Mouse (Mus musculus): Measurements from ENCODE around the gene Gm49380. TPM values are rescaled to one million over a fixed set of nuclear protein-coding genes. Genes with fewer than 3 reads are reported as not detected.
A peak's percentile ranks its signal among the peaks of the same experiment; 100 is the strongest.
"Not testable (repeated sequence)": the region's sequence is repeated elsewhere in the genome, so short reads cannot be mapped to it uniquely, and the experiment has no call there.

The Gm49380 gene
- total RNA-seq, 4 experiments from 2014 or later = 0.11 to 0.47 (median 0.30) TPM

DNA sequence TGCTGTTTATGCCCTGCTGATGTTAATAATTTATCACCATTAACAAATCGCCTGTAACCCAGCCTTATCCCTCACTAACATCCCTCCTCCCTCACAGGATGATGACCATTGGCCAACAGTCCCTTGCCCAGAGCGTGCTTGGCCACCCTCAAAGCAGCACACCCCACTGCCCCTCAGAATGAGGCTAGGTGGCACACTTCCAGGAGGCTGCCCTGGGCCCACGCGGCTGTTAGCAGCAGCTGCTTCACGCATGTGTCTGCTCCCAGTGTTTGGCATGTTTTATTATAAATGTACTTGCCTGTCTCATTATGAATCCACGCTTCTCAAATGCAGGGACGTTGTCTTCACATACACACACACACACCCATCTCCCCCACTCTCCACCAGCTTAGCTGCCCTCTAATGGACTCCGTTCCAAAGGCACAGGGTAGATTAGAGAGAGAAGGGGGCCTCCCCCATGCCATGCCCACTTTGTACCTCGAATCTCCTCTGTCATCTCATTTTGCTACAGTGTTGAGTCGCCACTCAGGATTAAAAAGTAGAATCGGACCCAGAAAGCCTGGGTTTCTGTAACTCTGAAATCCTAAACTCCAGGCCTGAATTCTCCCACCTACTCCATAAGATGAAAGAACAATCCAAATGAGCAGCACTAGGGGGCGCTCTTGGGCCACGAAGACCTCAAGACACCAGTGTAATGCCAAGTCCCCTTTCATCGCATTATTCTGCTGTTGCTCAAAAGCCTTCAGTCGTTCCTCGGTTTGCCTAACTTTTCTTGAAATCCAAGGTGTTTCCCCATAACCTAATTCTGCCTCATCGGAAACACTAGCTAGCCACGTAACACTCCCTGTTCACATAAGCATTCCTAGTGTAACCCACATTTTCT, 12.5 kb upstream of the Gm49380 start:
- peak; percentile 89 for DNase-seq (ENCODE audit: low spot score)

DNA sequence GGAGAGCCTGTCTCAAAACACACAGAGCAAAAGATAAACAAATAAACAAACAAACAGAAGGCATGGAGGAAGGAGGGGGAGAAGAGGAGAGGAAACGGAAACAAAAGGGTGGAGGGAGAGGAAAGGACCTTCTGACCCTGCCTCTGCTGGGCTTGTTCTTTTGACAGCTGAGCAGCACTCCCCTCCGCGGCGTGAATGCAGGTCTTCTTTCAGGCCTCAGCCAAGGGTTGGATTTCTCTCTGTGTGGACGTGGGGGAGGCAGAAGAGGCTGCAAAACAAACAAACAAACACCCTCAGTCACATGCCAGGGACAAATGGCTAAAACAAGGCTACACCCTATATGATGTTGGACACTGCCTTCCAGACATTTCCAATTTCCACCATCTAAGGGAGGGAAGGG, 11.7 kb upstream of the Gm49380 start:
- DNase-seq (ENCODE audit: low spot score) = no peak

DNA sequence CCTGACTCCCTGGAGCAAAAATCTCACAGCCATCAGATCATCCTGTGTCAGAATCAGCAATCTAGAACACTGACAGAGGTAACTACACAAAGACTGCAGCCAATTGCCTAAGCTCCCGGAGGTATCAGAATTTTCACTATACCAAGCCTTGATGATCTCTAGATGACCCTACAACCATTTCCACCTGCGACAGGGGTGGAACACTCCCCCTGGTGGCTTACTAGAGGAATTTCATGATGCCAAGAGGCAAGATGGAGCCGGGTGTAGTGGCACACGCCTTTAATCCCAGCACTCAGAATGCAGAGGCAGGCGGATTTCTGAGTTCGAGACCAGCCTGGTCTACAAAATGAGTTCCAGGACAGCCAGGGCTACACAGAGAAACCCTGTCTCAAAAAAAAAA, 11.0 kb upstream of the Gm49380 start:
- DNase-seq (ENCODE audit: low spot score) = no peak

DNA sequence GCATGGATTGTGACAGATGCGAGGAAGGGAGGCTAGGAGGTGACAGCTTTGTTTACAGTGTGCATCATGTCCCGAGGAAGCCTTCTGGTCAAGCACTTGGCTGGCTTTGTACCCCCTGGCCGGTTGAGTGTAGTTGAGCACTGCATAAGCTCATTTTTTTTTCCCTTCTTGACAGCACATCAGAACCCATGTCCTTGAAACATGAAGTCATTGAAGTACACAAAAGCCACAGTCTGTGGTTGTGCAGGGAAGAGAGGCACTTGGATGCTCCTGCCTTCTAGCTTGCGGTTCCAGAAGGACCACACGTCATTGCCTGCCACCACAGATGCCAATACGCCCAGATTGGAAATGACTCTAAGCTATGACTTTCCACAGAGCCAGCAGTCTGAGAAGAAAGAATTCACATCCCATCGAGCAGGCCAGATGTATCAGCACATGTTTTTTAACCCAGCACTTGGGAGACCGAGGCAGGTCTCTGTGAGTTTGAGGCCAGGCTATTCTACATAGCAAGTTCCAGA, 6.7 kb upstream of the Gm49380 start:
- DNase-seq (ENCODE audit: low spot score) = no peak

DNA sequence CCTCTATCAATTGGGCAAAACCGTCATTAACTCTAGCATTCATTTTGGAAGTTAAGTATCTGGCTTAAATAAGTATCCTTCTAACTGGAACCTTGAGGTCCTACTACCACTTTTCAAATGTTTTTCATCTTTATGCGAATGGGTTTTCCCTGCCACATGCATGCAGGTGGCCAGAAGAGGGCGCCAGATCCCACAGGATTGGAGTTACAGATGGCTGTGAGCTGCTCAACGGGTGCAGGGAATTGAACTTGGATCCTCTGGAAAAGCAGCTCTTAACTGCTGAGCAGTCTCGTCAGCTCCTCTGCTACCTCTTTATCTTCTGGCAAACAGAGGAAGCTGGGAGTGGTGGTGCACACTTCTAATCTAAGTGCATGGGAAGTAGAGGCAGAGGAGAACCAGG, 5.7 kb upstream of the Gm49380 start:
- DNase-seq (ENCODE audit: low spot score) = no peak

DNA sequence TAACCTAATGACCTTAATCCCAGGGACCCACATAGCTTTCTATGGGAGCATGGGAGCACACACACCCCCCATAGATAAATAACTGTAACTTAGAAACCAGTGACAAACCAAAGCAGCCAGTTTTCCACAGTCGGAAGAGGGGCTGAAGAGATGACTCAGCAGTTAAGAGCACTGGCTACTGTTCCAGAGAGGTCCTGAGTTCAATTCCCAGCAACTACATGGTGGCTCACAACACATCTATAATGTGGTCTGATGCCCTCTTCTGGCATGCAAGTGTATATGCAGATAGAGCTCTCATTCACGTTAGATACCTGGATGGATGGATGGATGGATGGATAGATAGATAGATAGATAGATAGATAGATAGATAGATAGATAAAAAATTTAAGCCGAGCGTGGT, 2.9 kb upstream of the Gm49380 start:
- DNase-seq (ENCODE audit: low spot score) = no peak

DNA sequence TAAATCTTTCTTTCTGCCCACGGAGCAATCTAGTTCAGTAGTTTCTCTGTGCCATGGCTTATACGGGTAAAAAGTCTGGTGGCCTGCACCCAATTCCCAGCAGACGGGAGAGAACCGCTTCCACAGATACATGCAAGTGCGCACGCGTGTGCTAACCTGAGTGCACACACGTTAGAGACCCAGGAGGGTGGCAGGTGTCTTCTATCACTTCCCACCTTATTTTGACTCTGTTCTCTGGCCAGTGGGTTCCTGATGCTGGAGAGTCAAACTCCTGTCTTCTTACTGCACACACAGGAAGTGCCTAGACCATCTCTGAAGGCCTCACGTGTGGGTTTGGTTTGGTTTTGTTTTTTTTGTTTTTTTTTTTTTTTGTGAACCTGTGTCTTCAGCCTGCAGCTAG, 2.3 kb upstream of the Gm49380 start:
- no peak for DNase-seq (ENCODE audit: low spot score)

DNA sequence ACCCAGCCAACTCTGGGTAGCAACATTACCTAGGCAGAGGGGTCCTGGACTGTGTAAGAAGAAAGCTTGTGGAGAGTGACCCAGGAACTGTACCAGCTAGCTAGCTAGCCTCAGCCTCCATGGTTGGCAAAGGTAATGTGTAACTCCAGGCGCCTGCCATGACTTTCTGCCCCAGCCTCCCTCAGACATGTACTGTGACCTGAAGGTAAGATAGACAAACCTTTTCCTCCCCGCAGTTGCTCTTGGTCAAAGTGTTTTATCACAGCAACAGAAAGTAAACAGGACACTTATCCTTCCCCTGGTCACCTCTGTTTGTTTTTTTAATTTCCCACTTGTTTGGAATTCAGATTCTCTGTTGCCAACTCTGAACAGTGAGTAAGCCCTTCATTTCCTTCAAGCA, 1.2 kb upstream of the Gm49380 start:
- DNase-seq (ENCODE audit: low spot score) = no peak

DNA sequence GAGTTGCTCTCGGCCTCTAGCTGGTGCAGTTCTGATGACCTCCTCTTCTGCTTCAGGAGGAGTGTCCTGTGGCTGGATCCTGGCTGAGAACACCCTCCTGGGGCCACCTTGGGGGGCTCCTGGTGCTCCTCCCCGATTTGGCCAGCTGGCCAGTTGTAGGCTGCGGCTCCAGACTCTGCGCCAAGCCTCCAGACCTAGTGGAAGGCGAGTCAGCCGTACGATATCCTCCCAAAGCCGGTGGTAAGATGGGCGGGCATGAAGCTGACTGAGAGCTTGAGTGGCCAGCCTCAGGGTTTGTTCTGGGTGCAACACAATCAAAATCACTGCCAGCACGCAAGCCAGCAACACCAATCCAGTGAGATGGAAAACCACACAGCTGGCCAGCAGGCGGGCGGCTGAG, 1.4 kb downstream of the Gm49380 start:
- not testable (repeated sequence) for DNase-seq (ENCODE audit: low spot score)

DNA sequence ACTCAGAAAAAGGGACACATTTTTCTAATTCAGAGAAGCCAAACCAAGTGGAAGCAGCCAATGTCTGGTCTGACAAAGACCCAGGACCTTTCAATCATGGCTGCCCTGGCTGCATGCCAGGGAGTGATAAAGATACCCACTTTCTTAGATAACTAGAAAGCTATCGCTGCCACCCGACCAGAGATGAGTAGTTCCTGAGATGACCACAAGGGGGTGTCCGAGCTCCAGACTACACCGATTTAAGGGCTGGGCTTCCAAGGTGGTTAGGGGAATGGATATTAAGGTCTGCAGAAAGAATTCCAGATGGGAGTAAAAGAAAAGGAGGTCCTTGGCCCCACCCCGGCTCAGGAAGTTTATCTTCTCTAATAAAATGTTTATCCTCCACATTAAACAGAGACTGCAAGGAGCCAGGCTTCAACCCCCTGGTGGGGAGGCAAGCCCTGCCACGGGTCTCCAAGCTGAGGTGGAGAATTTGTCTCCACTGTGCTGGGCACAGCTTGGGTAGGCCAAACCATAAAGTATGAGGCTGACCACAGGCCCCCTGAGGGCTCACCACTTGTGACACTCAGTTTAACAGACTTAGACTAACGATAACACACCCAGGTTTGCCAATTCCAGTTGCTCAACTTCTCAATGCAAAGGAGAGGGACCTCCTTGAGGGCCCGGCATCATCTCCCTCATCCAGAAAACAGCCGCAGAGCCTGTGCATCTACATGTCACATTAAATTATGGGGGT, 3.8 kb downstream of the Gm49380 start:
- peak; percentile 79 for DNase-seq (ENCODE audit: low spot score)

DNA sequence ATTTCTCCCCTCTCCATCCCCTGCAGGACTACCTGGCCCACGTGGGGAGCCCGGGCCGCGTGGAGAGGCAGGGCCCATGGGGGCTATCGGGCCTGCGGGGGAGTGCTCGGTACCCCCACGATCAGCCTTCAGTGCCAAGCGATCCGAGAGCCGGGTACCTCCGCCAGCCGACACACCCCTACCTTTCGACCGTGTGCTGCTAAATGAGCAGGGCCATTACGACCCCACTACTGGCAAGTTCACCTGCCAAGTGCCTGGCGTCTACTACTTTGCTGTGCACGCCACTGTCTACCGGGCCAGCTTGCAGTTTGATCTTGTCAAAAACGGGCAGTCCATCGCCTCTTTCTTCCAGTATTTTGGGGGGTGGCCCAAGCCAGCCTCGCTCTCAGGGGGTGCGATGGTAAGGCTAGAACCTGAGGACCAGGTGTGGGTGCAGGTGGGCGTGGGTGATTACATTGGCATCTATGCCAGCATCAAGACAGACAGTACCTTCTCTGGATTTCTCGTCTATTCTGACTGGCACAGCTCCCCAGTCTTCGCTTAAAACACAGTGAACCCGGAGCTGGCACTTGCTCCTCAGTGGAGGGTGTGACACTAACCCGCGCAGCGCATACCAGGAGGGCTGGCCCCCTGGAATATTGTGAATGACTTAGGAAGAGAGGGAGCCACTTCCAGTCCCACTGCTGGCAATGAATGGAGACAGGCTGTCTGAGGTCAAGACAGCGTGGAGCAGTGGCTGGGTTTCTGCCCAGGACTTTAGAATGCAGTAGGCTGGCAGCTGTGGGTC, 4.8 kb downstream of the Gm49380 start:
- DNase-seq (ENCODE audit: low spot score) = no peak

DNA sequence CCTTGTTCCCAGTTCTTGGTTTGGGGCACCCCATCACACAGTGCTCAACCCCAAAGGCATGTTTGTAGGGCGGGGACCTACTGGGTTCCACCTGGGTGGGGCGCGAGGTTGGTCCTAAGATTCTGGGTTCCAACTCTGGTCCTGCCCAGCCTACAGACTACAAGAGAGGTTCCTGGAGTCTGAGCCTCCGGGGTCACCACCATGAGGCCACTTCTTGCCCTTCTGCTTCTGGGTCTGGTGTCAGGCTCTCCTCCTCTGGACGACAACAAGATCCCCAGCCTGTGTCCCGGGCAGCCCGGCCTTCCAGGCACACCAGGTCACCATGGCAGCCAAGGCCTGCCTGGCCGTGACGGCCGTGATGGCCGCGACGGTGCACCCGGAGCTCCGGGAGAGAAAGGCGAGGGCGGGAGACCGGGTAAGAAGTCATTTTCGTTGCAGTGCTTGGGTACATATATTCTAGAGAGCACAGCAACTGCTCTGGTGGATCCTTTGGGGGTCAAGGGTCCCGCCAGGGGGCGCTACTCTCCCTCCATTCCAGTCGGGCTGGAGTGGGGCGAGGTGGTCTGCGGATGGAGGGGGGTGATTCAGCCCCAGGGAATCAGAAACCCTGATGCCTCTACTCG, 5.6 kb downstream of the Gm49380 start:
- no peak for DNase-seq (ENCODE audit: low spot score)

DNA sequence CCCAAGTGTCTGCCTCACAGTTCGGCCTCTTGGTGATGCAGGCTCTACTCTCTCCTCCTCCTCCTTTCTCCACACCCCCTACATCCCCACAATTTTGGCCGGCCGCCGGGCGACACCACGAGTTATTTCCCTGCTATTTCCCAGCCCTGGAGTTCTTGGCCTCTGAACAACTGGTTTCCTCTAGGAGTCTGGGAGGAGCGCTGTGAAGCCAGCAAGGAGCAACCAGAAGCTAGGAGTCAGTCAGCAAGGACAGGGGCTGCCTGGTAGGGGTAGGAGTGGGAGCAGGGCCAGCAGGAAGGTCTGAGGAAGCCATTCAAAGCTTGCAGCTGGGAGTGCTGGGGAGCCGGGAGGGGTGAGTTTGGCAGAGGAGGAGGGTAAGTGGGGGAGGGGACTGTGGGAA, 6.2 kb downstream of the Gm49380 start, which contains the start of gene C1qtnf5:
TSS of gene C1qtnf5 (plus strand) at position 136 of the 400 bp plus-strand sequence.
- peak; percentile 91 for DNase-seq (ENCODE audit: low spot score)

DNA sequence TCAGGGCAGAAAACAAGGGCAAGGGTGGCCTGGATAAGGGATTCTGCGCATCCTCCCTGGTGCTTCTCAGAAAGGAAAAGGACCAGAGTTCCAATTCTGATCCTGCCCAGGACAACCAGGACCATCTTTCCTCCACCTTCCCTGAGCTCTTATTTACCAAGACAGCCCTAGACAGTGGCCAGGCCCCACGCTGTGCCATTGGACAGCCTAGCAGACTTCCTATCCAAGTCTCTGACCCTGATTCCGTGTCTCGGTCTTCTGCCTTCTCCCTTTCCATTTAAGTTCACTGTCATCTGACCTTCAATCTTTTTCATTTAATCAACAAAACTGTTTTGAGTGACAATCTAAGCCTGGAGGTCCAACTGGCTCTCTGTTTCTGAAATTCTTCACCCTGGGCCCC, 6.7 kb downstream of the Gm49380 start:
- no peak for DNase-seq (ENCODE audit: low spot score)

DNA sequence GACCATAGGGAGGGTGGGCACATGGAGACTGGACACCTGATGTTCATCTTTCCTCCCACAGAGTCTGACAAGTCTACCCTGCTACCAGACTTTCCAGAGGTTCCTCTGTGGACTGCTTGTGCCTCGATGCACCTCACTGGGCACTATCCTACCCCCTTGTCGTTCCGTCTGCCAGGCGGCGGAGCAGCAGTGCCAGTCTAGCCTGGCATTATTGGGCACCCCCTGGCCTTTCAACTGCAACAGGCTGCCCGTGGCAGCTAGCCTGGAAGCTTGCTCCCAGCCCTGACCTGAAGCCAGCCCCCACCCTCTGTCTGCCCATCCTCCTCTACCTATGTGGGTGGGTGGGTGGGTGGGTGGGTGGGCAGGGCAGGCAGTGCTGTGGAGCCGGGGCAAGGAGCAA, 7.1 kb downstream of the Gm49380 start:
- DNase-seq (ENCODE audit: low spot score) = no peak

DNA sequence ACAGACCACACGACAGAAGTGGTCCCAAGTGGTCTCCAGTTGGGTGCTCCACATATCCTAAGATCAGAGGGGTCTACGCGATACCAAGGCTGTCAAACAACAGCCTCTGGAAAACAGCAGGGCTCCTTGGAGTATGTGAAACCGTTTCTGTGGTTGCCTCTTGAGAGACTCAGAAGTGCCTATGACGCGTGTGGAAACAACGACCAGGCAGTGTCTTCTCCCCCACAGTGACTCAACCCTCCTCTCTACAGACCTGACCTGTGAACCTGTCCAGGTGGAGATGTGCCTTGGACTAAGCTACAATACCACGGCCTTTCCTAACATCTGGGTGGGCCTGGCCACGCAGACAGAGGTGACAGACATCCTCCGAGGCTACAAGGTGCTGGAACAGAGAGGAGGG, 7.5 kb downstream of the Gm49380 start:
- no peak for DNase-seq (ENCODE audit: low spot score)

DNA sequence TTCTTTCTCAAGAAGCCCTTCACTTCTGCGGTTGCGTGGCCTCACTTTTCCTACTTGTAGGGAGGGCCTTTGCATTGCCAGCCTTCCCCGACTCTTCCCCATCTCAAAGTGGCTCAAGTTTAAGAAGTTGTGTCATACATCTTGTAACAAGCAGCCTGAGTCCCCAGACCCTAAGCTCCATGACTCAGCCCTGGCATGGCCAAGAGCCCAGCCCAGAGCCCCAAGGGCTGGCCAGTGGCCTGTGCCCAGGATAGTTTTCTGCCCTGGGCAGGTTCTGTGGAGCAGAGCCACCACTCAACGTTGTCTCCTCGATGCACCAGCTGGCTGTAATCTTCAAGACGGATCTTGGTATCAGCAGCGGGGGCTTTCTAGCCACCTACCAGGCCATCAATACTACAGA, 8.4 kb downstream of the Gm49380 start:
- DNase-seq (ENCODE audit: low spot score) = no peak

DNA sequence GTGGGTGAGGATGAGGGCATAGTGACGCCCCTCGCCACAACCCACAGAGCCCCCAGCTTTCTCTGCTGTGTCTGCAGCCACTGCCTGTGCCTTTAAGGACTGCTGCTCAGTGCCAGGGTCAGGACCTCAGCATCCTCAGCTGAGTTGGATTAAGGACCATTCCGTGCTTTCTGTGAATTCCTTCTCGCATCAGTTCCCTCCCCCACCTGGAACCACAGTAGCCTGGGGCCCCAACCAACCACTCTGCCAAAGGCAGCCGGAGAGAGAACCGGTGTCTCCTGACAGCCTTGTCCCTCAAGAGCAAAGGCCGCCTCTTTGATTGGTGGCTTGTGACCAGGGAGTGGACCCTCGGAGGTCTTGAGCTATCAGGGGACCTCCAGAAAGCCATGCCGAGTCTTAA, 11.8 kb downstream of the Gm49380 start, which contains the start of gene Mfrp:
TSS of gene Mfrp (plus strand) at position 240 of the 400 bp plus-strand sequence.
- DNase-seq (ENCODE audit: low spot score) = no peak

DNA sequence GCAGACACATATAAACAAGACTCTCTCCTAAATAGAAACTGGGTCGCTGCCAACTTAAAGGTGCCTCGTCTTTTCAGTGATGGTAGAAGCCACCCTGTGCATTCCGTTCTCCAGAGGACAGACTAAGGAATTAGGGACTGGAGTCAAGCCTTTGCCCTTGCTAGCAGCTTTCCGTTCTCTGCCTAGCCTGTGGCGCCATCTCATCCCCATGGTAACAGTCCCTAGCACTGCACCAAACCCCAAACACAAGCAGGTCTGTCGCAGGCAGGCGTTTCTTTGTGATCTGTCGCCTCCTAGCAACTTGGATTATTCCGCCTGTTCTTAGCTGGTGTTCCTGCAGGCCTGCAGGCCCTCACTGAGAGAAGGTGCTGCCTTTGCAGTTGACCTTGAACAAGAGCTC, 16.8 kb downstream of the Gm49380 start:
- no peak for DNase-seq (ENCODE audit: low spot score)

DNA sequence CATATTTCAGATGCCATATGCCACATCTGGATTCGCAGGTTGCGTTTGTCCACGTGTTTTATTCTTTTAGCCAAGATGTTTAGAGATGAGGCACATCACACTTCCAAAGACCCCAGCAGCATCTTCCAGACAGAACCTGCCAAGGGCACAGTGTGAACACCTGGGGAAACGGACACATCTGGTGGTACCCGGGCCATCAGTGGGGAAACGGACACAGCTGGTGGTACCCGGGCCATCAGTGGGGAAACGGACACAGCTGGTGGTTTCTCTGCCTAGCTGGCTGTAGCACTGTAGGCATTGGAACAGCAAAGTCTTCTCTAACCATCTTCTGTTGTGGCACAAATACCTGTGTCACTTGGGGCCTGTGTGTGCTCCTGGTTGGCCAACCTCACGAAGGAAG, 17.5 kb downstream of the Gm49380 start:
- no peak for DNase-seq (ENCODE audit: low spot score)

DNA sequence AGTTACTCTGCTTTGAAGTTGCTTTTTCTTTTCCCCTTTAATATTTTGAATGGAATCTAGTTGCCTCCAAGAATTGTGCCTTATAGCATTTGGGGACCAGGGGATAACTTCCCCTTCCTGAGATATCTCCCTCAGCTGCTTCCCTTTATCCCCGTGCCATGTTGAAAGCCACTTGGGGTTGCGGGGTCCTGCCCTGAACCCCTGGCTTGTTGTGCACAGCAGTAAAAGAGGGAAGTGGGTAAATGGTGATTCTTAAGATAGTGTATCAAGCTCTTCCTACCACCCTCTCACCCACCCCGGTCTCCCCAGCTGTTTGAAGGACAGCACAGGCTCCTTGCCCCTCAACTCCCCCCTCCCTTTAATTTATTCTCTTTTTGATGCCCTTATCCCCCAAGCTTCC, 18.6 kb downstream of the Gm49380 start:
- no peak for DNase-seq (ENCODE audit: low spot score)
